21 mouse cellular contexts compared by ENCODE assay signal in genomic region chr16:73556940-73557339, GRCm38 (mm10).
A peak's percentile ranks its signal among the peaks of the same experiment; 100 is the strongest.
DNase-seq lines count a peak whose midpoint lies in the region; ATAC-seq and TF ChIP-seq lines count a peak whose summit lies in the region.
"Had no signal": no experiment of that assay in that cellular context is flagged by ENCODE, and none has a peak within 500 bp of the region (broad histone marks: within the 10 kb centered on the region; RNA-seq: fewer than 3 reads in every experiment).

No protein-coding gene starts in this region.

- H3K27ac ChIP-seq in intestine, embryonic 14.5 days (ENCODE audit: low read depth): no peak overlapping the region
- no peak overlapping the region for H3K27ac ChIP-seq in intestine, postnatal 0 days (ENCODE audit: low read depth, low read length)
- no peak overlapping the region for H3K27ac ChIP-seq in intestine, embryonic 15.5 days
- H3K27ac ChIP-seq in intestine, embryonic 16.5 days (ENCODE audit: low read length): no peak overlapping the region

- no peaks in the 10 kb centered on the region for H3K27me3 ChIP-seq in intestine, embryonic 14.5 days (replicated peaks; ENCODE audit: control insufficient read depth, insufficient read depth, low read length)
- H3K27me3 ChIP-seq in intestine, postnatal 0 days (replicated peaks; ENCODE audit: control insufficient read depth, insufficient read depth, low read length): no peaks in the 10 kb centered on the region
- no peaks in the 10 kb centered on the region for H3K27me3 ChIP-seq in intestine, embryonic 15.5 days (replicated peaks)
- H3K27me3 ChIP-seq in intestine, embryonic 16.5 days (replicated peaks; ENCODE audit: control insufficient read depth, insufficient read depth, low read length): no peaks in the 10 kb centered on the region
- H3K27me3 ChIP-seq: CH12.LX, Patski had no signal

- H3K9me3 ChIP-seq in intestine, embryonic 14.5 days (ENCODE audit: control insufficient read depth, low read length): no peaks in the 10 kb centered on the region
- no peaks in the 10 kb centered on the region for H3K9me3 ChIP-seq in intestine, postnatal 0 days (ENCODE audit: control insufficient read depth)
- no peaks in the 10 kb centered on the region for H3K9me3 ChIP-seq in intestine, embryonic 15.5 days
- H3K9me3 ChIP-seq in intestine, embryonic 16.5 days (ENCODE audit: control insufficient read depth, low read length): no peaks in the 10 kb centered on the region
- H3K9me3 ChIP-seq: G1E had no signal

- WGBS in intestine, embryonic 14.5 days: 67% methylated on average over 4 of the region's 4 CpGs
- 44% methylated on average over 4 of the region's 4 CpGs for WGBS in intestine, postnatal 0 days
- WGBS in intestine, embryonic 15.5 days: 53% methylated on average over 4 of the region's 4 CpGs
- 63% methylated on average over 4 of the region's 4 CpGs for WGBS in intestine, embryonic 16.5 days

- H3K9ac ChIP-seq in intestine, embryonic 14.5 days (ENCODE audit: low read length): no peak overlapping the region
- no peak overlapping the region for H3K9ac ChIP-seq in intestine, postnatal 0 days (ENCODE audit: low read depth, low read length)
- no peak overlapping the region for H3K9ac ChIP-seq in intestine, embryonic 15.5 days
- H3K9ac ChIP-seq in intestine, embryonic 16.5 days (ENCODE audit: low read depth, low read length): no peak overlapping the region

- peak; percentile 74; the same call in 1 of the 2 replicates for ATAC-seq in intestine, embryonic 14.5 days (replicated peaks; ENCODE audit: low FRiP score, low TSS enrichment, low read depth)
- no peak; the same call in 1 of the 2 replicates for ATAC-seq in intestine, postnatal 0 days
- peak; percentile 93 for ATAC-seq in intestine, embryonic 15.5 days
- peak; percentile 96 for ATAC-seq in intestine, embryonic 16.5 days
- ATAC-seq: activated CD4-positive, CD25-positive, alpha-beta regulatory T cell, adult 4 months; CD4-positive, CD25-positive, alpha-beta regulatory T cell, adult 4 months; Patski had no signal

- no peaks in the 10 kb centered on the region for H3K36me3 ChIP-seq in intestine, embryonic 14.5 days (ENCODE audit: control insufficient read depth, insufficient read depth, low read length)
- H3K36me3 ChIP-seq in intestine, postnatal 0 days (ENCODE audit: control insufficient read depth, insufficient read depth): no peaks in the 10 kb centered on the region
- no peaks in the 10 kb centered on the region for H3K36me3 ChIP-seq in intestine, embryonic 15.5 days
- no peaks in the 10 kb centered on the region for H3K36me3 ChIP-seq in intestine, embryonic 16.5 days (ENCODE audit: control insufficient read depth, insufficient read depth, low read length)
- H3K36me3 ChIP-seq: G1E had no signal

- H3K4me1 ChIP-seq in intestine, embryonic 14.5 days (replicated peaks; ENCODE audit: control insufficient read depth, insufficient read depth, low read length): no peaks in the 10 kb centered on the region; the same call in 1 of the 2 replicates
- H3K4me1 ChIP-seq in intestine, postnatal 0 days (replicated peaks; ENCODE audit: control insufficient read depth, insufficient read depth, low read length): no peaks in the 10 kb centered on the region
- H3K4me1 ChIP-seq in intestine, embryonic 15.5 days (replicated peaks): no peaks in the 10 kb centered on the region
- H3K4me1 ChIP-seq in intestine, embryonic 16.5 days (ENCODE audit: control insufficient read depth, insufficient read depth, low read length): no peaks in the 10 kb centered on the region

- no peak for TF ChIP-seq CTCF in intestine, postnatal 0 days (IDR thresholded peaks at IDR 0.05; ENCODE audit: low read depth)

- no peak overlapping the region for H3K4me3 ChIP-seq in intestine, embryonic 14.5 days (ENCODE audit: low read depth, low read length)
- no peak overlapping the region for H3K4me3 ChIP-seq in intestine, postnatal 0 days (ENCODE audit: low read depth, low read length)
- H3K4me3 ChIP-seq in intestine, embryonic 15.5 days (replicated peaks): no peak overlapping the region
- no peak overlapping the region for H3K4me3 ChIP-seq in intestine, embryonic 16.5 days (ENCODE audit: low read length)

- DNase-seq in intestine, embryonic 14.5 days (ENCODE audit: low spot score): no peak
- DNase-seq in embryo, embryonic 10.5 days (ENCODE audit: low spot score): no peak
- no peak for DNase-seq in thymus, adult 18-20 months
- DNase-seq: adrenal gland, adult 2 months; adrenal gland, adult 8-10 months; adrenal gland, postnatal 10 days; adrenal gland, postnatal 14 days; adrenal gland, postnatal 25 days; adrenal gland, postnatal 36 days; B cell, adult 2 months; cerebellum, adult 11 months; cerebellum, adult 11-12 months; cerebellum, adult 18-20 months had no signal

- H3K4me2 ChIP-seq in intestine, embryonic 14.5 days (ENCODE audit: low read length): no peak overlapping the region
- no peak overlapping the region for H3K4me2 ChIP-seq in intestine, postnatal 0 days (replicated peaks; ENCODE audit: low read depth)
- no peak overlapping the region for H3K4me2 ChIP-seq in intestine, embryonic 15.5 days (replicated peaks)
- H3K4me2 ChIP-seq in intestine, embryonic 16.5 days (ENCODE audit: low read depth, low read length): no peak overlapping the region
